Mouse (Mus musculus) frontal cortex, postnatal 25 days (tissue): ENCODE data around the gene Krt31.
A peak's percentile ranks its signal among the peaks of the same experiment; 100 is the strongest.

Experiments used
- DNase-seq, 2 experiments: peaks; one replicate each; pipeline ENCODE4 v3.0.0; 2022; ENCODE audit warnings: low spot score in 2 of 2

Gene Krt31

GRCm38 (mm10) chr11:100006624-100007023 lies 43.7 kb downstream of the Krt31 start:
- DNase-seq = no peak

- no peak for DNase-seq
Measured at GRCm38 (mm10) chr11:100005905-100006304, 44.4 kb downstream of the Krt31 start.

- DNase-seq = peak in 1 of 2 experiments; percentile 40
Measured at GRCm38 (mm10) chr11:100004846-100005245, 45.5 kb downstream of the Krt31 start.

- no peak for DNase-seq
Measured at GRCm38 (mm10) chr11:99999091-99999490, 51.3 kb downstream of the Krt31 start.
